Mouse (Mus musculus): Measurements from ENCODE around the gene Gm26938. TPM values are rescaled to one million over a fixed set of nuclear protein-coding genes. Genes with fewer than 3 reads are reported as not detected.

The Gm26938 gene
- polyA plus RNA-seq (2012; rRNA removed): not detected in 2 replicates

DNA sequence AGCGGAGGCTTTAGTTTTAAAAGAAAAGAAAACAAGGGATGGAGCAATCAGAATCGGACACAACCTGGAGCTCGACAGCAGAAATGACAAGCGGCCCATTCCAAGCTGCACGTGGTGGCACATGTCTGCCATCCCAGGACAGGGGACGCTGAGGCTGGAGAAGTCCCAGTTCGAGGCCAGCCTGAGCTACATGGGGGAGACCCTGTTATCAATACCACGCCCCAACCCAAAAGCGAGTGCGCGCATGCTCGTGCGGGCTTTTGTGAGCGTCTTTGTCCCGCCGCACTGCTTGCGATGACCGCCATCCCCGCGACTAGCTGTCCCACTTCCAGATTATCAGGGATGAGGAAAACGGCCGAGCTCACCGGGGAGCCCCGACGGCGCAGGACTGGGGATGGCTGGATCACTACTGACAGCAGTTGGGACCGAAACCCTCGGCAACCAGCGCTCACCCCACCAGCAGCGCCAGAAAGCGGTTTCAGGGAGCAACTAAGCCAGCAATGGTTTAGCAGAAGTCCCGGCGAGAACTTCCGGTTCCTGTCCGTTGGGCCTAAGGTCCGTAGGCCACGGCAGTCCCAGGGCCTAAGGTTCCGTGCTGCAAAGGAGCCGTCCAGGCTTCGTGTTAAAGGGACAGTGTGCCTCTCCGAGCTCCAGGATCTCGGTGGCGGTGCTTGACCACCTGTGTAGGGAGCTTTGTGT, at the start of gene Gm26938, which contains the start of gene Psmg3:
Gm26938 (minus strand) TSS at position 51 of the 699 bp plus-strand sequence.
Psmg3 (minus strand) TSS at position 529 of the 699 bp plus-strand sequence.
- DNase-seq (ENCODE audit: low read depth): no peak

DNA sequence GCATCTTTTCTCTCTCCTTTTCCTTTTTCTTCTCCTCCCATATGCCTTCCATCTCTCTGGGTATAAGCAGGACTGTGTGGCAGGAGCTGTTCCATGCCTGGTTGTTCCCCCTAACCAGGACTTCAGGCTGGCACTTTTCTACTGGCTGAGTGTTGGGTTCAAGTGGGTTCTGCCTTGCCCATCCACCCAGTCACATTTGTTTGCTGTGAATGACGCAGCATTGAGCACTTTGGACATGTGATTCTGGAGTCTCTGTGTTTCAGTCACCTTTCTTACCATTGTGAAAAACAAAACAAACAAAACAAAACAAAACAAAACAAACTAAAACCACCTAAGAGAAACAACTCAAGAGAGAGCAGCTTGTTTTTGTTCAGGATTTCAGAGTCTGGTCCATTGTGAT, 45.3 kb upstream of the Gm26938 start:
- DNase-seq (ENCODE audit: low read depth): no peak

DNA sequence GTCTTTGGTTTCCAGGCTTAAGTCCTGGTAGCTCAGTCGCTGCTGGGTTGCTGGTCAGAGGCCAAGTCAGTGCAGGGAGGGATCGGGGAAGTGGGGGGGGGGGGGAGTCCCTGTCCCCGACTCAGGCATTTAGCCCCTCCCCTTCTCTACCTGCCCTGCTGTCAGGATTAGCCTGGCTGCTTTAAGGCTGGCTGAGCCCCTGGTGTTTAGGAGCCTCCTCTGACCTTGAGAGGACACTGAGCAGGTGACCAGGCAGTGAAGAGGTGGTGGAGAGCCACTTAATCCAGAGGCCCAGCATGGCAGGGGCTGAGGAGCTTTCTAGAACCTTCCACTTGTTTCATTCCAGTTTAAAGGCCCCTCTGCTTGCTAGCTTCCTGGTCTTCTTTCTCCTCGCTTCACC, 44.7 kb upstream of the Gm26938 start:
- no peak for DNase-seq (ENCODE audit: low read depth)

DNA sequence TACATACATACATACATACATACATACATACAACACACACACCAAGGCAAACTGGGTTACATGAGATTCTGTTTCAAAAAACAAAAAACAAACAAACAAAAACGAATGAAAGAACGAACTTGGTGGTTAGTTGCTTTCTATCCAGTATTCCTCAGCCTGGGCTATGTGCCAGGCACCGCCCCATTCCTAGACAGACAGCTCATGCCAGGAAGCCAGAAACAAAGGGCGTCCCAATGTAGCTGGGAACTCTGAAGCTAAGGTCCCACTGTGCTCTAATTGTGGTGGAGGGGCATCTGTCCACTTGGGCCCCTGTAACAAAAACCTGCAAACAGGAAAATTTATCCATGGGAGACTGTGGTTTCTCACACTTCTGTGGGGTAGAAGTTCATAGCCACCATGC, 36.6 kb upstream of the Gm26938 start:
- DNase-seq (ENCODE audit: low read depth): no peak

- no peak for DNase-seq (ENCODE audit: low read depth)
Observed at GRCm38 (mm10) chr5:139860328-139861104, 34.3 kb upstream of the Gm26938 start.

GRCm38 (mm10) chr5:139849626-139850320, 23.6 kb upstream of the Gm26938 start:
- no peak for DNase-seq (ENCODE audit: low read depth)

DNA sequence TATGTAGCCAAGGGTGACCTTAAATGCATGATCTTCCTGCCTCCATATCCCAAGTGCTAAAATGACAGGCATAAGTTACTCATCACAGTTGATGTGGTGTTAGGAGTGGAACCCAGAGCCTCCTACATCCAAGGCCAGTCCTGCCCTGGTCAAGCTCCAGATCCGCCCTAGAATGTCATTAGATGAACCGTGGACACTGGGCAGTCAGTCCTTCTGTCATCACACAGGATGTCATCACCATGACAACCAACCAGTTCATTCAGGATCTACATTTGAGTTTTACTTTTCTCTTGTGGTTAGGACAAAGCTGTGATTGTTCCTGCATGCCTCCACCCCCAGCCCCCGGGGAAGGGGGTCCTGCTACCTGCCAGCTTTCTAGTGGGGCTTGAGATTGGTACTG, 12.9 kb upstream of the Gm26938 start:
- DNase-seq (ENCODE audit: low read depth): no peak

GRCm38 (mm10) chr5:139838476-139838892, 12.3 kb upstream of the Gm26938 start:
- no peak for DNase-seq (ENCODE audit: low read depth)

DNA sequence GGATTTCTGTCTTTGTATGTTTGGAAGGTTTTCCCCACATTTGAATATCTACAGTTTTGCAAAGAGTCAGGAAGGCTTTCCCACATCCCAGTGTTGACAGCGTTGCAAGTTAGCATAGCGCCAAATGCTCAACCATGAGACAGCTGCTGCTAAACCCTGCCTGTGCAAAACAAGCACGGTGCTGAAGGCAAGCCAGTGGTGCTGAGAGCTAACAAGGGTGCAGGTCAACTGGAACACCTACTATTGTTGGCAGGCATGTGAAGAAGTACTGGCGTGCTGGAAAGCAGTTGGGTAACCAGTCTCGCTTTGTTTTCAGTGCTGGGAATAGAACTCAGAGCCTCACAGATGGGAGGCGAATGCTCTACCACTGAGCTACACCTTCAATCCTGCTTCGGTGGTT, 9.5 kb upstream of the Gm26938 start:
- DNase-seq (ENCODE audit: low read depth): no peak

DNA sequence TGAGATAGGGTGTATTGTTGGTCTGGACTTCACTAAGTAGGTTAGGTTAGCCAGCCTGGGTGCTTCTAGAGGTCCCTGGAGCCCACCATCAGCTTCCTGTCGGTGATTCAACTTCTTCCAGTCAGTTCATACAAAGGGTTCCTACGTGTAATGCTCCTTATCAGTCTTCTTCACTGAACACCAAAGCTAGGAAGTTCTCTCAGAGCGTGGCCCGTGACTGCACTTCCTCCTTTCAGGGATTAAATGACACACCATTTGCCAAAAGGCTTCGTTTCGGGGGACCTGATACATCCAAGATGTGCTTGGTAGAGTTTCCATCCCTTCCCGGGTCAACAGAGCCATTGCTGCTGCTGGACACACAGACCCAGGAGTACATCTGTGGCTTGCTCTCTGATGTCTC, 5.9 kb upstream of the Gm26938 start:
- DNase-seq (ENCODE audit: low read depth): no peak

GRCm38 (mm10) chr5:139830734-139831133, 4.5 kb upstream of the Gm26938 start:
- no peak for DNase-seq (ENCODE audit: low read depth)

- DNase-seq (ENCODE audit: low read depth): no peak
Observed at GRCm38 (mm10) chr5:139829384-139829783, 3.2 kb upstream of the Gm26938 start.

DNA sequence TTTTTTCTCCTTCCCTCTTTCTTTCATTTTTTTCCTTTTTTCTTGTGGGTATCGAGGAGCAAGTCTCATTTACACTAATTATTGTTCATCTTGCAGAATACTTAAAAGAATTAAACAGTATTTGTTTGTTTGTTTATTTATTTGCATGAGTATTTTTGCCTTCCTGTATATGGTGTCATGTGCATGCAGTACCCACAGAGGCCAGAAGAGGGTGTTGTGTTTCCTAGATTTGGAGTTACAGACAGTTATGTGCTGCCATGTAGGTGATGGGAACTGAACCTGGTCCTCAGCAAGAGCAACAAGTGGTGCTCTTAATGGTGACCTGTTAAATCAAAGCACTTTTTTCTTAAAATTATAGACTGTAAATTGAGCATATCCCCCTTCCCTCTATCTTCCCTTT, 1.4 kb upstream of the Gm26938 start:
- no peak for DNase-seq (ENCODE audit: low read depth)

DNA sequence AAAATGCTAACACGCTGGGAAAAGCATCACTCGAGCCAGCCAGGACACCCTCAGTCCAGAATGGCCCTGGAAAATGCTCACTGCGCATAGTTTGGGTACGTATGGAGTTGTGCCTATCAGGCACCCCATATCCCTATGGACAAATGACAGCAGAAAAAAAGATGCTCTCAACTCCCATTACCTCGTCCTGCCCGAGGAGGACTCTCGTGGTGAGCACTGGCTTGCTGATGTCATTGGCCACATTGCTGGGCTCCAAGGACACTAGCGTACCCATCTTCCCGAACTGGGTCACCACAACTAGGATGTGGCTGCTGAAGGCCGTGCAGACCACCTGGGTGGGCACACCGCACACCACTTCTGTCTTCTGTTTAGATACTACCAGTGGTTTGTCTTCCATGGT, 260 bp downstream of the Gm26938 start:
- no peak for DNase-seq (ENCODE audit: low read depth)

DNA sequence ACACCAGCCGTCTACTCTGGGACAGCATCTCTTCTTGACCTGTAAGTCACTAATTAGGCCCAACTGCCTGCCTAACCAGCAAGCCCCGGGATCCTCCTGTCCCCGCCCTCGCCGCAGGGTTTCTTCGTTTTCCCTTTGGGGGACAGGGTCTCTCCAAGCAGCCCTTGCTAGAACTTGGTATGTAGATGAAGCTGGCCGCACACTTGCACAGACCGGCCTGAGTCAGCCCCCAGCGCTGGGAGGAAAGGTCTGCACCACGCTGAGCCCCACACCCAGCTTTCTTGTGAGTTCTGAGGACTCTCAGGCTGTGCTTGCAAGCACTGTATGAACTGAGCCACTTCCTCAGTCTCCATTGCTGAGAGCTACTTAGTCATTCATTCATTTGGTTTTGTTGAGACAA, 1.7 kb downstream of the Gm26938 start:
- no peak for DNase-seq (ENCODE audit: low read depth)

DNA sequence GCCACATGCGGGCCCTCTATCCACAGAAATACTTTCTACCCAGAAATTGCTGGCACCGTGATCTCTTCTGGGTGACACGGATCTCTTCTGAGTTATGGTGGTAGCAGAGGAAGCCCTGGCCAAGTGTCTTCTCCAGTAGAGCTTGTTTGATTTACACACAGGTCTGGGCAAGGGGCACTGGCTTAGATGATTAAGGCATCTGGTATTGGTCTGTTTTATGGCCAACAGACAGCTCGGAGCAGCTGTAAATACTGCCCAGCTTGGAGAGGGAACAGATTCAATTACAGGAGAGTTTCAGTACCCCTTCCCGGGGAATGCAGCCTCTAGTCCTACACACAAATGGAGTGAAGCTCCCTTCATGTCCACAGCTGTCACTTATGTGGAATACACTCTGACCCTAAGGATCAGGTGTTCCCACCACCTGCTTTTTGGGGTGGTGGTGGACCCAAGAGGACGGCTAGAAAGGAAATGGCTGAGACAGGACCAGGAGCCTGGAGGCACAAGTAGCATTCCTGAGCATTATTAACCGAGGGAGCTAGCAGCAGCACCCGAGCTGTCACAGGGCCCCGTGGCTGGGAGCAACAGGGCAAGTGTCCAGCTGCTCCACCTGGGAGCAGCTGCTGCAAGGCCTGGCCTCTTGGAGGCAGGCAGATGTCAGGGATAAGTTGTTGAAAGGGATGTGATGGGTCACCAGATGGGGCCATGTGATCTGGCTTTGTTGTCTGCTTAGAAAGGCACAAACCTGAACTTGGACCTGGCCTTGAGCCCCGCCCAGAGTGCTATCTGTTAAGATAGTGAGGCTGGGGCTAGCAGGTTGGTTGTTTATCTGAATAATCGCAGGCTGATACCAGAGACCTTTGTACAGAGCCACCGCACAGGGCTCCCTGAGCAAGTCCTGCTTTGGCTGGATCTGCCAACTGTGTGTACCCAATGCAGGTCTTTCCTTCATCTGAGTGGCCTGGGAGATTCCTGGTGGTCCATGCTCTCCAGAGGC, 4.4 kb downstream of the Gm26938 start:
- DNase-seq (ENCODE audit: low read depth): no peak

DNA sequence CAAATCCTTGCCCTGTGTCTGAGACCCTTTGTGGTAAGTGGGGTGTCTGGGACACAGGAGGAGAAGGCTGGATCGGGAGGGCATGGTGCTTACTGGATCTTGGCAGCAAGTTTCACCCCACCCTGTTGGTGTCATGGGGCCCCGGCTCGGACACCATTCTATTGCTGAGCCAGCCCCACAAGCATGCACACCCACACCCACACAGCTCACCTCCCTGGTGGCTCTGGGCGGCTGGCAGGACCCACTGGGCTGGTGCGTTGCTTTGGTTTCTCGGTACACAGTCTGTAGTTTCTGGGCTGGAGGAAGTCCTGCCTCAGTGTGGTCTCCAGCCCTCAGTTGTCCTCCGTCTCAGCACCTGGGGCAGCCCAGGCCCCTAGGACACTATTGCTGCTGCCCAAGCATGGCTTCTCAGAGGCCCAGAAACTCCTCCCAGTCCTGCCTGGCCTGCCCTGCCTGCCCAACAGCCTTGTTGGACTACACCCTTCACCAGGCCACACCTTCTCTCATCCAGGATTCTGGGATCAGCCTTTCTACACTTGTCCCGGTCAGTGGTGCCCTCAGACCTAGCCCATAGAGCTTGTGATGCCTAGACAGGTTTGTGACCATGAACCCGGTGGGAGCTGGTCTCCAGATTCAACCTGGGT, 6.5 kb downstream of the Gm26938 start, which contains the start of gene Tmem184a:
Tmem184a (minus strand) TSS at position 380 of the 644 bp plus-strand sequence.
- no peak for DNase-seq (ENCODE audit: low read depth)

DNA sequence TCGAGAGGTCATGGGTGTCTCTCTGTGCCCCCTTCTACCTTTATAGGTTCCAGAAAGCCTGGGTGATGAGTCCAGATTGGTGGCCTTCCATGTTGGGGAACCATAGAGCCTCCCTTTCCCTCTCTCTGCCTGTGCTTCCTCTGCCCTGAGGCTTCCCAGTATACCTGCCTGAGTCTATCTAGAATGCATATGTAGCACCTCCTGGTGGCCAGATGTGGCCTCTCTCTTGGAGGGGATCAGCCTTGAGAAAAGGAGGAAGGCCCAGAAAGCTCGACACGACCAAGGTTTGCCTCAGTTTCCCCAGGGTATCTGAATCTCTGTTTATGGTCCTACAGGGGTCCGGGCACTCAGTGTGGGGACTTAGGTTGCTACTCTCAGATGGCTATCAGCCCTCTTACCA, 7.4 kb downstream of the Gm26938 start:
- no peak for DNase-seq (ENCODE audit: low read depth)

DNA sequence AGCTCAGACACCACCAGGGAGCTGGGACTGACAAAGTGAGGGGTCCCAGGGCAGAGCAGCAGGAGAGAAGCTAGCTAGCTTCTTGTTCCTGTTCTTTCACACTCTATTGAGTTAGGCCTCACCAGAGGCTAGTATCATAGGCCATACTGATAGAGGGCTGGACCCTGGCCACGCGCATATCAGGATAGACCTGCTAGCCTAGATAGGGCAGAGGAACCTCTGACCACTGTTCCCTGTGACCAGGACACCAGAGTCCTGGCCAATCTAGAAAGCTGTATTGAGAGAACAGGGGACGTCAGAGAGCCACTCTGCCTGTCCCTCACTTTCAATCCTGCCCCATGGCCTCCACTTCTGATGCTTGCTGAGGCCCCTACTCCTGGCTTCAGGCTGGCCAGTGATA, 8.2 kb downstream of the Gm26938 start:
- no peak for DNase-seq (ENCODE audit: low read depth)

DNA sequence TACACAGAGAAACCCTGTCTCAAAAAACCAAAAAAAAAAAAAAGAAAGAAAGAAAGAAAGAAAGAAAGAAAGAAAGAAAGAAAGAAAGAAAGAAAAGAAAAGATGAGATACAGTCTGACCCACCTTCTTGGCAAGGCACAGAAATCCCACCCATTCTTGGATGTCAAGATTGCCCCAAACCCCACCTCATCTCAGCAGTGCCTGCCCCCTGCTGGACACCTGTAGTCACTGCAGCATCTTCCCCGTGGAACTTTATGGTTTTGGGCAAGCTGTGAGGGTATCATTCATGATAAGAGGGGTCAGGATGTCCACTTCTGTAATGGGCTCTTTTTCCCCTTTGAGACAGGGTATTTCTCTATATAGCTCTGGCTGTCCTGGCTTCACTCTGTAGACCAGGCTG, 8.9 kb downstream of the Gm26938 start:
- DNase-seq (ENCODE audit: low read depth): no peak

DNA sequence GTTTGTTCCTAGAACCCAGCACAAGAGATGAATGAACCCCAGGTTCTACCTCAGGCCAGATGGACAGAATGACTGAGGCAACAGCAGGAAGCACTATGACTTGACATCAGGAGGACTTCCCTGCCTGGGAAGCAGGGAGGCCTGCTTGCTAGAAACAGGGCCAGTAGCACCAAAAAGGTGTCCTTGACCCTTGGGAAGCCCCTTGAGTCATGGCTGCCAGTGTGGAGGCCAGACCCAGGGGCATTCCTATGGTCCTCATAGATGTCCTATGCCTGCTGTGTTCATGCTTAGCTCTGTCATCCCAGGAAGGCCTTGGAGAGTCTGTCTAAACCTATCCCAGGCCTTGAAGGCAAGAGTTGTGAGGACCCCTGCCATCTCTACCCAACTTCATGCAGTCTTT, 9.8 kb downstream of the Gm26938 start:
- DNase-seq (ENCODE audit: low read depth): no peak
